Mouse (Mus musculus): ENCODE results near the gene Msi2.

Gene Msi2

DNA sequence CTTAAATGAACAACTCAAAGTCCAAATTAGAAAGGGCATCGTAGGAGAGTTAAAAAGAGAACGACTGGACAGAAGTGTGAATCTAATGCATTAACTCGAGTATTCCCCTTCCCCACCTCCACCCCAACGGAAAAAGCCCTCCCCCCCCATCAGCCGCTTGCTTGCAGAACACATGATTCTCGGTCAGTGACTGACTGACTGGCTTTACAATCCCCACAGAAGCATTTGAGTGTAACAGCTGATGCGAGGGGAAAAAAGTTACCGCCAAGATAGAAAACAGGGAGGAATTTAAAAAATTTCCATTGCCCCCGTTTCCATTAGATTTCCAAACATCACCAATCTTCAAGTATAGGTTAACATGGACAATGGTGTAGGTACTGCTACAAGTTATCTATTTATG is 4.8 kb downstream of the Msi2 start:
- no peak for DNase-seq (ENCODE audit: low spot score)

DNA sequence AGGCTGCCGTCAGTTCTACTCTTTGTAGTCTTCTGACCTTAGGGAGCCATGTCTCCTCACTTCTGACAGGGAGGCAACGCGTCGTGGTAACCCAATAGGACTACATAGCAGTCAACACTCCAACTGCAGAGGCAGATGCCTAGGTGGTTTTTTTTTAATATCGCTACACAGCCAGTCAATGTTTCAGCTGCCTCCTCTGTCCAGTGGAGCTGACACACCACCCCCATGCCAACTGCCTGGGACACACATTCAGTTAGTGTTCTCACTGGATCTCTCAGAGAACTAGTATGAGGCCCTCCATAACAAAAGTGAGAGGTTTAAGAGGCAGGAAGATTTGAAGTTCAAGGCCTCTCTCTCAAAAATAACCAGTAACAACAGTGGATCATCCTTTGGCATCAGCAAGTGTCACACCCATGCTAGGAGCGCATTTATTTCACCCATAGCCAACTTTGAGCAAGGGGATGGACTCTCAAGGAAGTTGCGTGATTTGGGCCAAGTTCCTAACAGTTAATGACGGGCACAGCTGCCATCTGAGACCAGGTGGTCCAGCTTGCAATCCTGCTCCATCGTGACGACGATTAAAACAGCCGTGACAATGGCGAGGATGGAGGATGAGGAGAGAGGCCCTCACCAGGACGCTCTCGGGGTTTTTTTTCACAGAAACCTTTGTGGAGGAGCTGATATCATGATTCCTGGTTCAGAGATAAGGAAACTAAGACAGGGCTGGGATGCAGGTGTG is 8.3 kb downstream of the Msi2 start:
- no peak for DNase-seq (ENCODE audit: low spot score)

DNA sequence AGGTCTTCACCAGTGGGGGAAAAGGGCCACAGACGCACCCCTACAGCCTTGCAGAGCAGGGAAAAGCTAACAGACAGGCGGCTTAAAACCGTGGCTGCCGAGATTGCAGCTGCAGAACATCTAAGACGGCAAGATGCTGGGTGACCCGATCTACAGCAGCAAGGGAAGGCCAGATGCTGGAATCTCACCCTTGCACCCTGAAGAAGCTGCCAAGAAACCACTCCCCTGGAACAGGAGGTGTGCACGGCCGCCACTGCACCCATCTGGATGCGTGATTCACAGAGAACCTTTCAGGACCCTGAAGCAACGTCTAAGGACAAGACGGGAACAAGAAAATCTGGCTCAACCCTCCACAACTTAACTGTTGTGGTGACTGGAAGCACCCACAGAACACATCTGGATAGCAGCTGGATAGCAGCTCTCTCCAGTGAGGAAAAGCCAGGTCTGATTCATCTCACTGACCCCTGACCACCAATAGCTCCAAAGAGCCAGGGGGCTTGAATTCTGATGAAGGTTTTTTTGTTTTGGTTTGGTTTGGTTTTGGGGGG is 11.0 kb downstream of the Msi2 start:
- no peak for DNase-seq (ENCODE audit: low spot score)

DNA sequence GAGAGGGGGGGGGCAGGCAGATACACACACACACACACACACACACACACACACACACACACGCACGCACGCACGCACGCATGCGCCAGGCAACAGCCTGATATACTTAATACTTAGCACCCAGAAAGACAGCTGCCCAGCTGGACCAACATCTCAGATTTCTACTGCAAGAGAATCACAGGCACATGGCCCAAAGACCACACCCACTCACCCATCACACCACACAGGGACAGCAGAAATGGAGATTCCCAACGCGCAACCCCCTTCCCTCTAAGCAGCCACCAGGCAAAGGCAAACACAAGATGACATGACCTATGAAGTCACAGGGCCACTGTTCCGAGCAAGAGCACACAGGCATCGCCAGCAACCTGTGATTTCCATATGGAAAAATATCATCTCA is 13.6 kb downstream of the Msi2 start:
- peak; percentile 59 for DNase-seq (ENCODE audit: low spot score)

DNA sequence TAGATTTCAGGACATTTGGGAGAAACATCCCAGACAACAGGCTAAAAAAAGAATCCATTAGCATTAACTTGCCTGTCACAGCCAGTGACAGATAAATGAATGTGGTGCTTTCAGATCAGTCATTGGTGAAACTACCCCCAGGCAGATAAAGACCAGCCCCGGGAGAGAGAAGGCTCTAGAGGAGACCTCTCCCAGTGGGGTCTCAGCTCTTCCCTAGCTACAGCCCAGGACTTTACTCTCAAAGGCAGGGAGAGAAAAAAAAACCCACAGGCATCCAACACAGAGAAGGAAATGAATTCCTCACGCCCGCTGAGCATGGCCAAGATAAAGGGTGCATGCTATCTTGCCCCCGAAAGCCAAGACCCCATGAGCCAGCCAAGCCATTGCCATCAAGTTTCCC is 15.1 kb downstream of the Msi2 start:
- peak; percentile 68 for DNase-seq (ENCODE audit: low spot score)

DNA sequence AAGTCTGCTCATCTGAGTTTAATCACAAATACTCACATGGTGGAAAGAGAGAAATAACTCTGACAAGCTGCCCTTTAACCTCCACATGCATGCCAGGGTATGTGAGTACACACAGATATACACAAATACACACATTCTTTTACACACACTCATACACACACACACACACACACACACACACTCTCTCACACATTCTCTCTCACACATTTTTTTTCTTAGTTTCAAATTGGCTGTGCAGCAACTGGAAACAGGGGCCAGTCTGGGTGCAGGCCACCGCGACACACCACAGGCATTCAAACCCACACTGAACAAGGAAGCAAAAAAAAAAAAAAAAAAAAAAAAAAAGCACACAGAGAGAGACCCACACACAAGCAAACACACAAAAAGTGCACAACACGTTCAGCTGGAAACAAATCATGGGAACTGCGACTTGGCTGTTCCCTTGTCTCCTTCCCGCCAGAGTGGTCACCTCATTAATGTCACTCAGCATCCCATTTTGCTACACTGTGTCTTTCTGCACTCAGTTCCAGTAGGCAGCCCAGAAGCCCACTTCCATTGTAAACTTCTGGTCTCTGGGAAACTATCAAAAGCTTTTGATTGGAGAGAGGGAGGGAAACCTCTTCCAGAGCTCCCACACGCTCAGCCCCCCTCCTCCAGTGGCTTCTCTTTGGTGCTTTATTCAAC is 16.2 kb downstream of the Msi2 start:
- DNase-seq (ENCODE audit: low spot score): peak; percentile 80

DNA sequence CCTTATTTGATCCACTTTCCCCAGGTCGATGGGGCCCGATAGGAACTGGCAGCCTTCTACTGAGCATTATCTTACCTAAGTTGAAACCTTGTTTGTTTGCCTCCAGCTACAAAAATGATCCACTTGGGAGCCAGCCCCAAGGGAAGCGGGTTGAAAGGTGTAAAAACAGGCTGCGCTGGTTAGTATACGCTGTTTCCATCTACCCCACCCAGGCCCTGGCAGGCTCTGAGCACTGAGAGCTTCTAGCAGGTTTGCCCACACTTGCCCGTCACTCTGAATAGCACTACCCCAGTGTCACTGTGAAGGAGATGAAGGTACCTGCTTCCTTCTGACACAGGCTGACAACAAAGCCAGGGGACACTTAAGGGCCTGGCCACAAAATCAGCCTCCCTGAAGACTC is 17.3 kb downstream of the Msi2 start:
- DNase-seq (ENCODE audit: low spot score): no peak

DNA sequence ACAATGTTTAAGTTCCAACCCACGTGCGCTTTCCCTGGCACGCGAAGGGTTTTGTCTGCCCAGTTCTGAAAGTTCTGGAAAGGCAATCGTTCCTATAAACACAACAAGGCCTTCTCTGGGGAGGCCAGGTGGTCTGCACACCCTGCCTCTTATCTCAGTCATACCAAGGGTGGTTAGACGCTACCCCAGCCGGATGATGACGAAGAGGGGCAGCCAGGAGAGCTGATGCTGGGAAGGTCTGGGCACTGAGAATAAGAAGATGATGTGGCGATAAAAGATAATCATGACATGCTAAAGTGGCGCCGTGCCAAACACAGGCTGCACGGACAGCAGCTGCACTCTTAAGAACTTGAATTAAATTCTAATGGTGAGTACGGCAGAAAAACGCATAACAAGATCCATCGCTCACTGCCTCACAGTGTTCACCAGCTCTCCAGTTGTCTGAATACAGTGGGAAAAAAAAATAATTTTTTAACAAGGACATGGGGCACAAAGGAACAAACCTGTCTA is 18.1 kb downstream of the Msi2 start:
- no peak for DNase-seq (ENCODE audit: low spot score)

DNA sequence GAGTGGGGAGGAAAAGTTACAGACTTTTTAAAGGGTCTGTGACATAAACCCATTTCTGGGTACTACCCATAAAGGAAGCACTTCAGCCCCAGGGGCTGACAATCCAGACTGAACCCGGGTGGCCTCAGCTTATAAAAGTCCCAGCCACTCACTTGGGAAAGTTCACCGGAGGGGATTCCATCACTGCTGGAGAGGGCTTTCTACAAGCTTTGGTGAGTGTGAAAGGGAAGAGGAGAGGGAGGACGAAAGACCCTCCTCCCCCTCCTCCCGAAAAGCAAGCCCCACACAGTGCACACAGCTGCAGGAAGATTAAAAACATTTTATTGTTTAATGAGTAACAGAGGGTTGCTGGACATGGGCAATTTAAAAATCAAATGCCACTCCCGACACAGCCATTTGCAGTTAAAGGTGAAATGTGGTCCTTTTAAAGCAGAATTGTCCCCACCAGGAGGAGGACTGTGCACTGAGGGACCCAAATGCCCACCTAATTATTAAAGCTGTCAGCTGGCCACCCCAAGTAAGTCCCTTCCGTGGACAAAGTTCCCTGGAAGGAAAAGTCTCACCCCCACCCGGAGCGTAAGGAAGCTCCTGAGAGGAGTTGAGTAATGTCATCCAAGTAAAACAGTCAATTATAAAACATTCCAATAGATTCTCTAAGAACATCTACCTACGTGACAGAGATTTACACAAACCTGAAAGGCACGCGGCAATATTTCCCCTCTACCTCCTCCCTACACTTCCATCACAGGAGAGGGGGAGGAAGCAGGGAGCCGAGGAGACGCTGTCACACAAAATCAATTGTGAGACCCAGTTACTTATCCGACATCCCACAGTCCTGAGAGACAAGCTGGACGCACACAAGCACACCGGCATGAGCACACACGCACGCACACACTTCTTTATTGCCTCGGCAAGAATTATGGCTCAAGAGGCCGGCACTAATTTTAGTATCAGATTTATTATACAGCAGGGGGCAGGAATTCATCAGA is 24.1 kb downstream of the Msi2 start:
- peak; percentile 66 for DNase-seq (ENCODE audit: low spot score)

DNA sequence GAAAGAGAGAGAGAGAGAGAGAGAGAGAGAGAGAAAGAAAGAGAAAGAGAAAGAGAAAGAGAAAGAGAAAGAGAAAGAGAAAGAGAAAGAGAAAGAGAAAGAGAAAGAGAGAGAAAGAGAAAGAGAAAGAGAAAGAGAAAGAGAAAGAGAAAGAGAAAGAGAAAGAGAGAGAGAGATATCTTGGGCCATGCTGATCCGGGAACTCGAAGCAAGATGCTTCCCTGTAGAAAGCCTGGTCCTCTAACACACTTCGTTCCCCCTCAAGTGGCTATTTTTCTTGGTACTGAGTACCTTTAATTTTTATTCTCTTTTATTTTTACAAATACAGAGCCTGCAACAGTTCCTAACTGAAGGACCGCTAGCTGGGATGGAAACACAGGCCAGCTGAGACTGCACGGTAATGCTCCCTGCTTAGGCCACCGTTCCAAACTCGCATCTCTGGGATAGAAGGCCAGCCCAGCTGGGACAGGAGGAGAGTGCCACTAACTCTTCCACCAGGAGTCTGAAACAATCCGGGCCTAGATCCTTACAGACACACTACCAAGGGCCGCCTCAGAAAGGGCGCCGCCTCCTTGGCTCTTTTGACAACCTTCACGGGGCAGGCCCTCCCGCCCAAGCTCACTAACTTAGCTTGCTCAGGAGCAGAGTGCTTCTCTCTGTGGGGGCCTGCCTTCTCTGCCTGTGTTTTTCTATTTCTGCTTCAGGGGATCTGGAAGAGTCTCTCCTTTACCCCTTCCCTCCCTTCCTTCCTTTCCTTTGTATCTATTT is 25.1 kb downstream of the Msi2 start:
- peak; percentile 68 for DNase-seq (ENCODE audit: low spot score)

DNA sequence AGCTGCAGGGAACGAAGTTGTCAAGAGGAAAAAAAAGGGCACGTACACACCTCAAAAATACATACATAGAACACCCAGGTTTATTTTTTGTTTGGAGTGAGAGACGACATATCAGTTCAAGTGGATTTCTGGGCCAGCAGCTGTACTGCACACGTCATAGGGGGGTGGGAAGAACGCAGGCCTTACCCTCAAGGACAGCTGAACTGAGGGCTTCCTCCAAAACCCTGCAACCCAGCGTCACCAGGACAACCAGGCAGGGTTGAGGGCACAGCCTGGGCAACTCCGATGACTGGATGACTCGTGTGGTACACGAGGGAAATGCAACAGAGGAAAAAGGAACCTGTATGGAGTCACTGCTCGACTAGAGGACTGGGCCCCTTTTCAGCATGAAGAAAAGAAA is 25.9 kb downstream of the Msi2 start:
- peak; percentile 58 for DNase-seq (ENCODE audit: low spot score)

DNA sequence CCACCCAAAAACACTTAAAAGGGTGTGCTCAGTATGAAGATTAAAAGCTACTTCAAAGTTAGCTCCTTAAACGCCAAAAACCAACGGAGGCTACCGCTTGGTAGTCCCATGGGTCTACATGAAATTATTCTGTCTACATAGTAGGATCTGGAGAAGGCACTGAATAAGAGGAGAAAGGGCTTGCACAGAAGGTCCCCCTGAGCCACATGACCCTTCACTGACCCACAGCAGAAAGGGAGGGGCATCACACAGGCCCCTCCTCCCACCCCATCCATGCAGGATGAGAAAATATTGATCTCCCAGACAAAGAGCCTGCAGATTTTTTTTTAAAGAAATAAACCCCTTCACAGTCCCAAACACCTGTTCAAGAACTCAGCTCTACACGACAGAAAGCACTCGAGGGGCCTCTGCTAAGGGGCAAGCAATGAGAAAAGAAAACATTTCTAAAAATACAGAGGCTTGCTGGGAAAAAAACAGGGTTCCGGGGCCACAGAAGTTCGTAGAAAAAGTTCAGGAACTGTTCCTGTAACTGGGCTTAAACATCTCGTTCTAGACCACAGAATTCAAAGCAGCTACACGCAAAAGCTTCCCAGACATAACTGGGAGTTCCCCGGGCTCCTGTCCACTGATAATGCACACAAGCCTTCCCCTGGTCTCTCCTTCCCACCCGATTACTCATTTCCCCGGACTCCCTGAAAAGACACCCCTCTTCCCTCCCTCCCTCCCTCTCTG is 27.6 kb downstream of the Msi2 start:
- DNase-seq (ENCODE audit: low spot score): peak; percentile 76

DNA sequence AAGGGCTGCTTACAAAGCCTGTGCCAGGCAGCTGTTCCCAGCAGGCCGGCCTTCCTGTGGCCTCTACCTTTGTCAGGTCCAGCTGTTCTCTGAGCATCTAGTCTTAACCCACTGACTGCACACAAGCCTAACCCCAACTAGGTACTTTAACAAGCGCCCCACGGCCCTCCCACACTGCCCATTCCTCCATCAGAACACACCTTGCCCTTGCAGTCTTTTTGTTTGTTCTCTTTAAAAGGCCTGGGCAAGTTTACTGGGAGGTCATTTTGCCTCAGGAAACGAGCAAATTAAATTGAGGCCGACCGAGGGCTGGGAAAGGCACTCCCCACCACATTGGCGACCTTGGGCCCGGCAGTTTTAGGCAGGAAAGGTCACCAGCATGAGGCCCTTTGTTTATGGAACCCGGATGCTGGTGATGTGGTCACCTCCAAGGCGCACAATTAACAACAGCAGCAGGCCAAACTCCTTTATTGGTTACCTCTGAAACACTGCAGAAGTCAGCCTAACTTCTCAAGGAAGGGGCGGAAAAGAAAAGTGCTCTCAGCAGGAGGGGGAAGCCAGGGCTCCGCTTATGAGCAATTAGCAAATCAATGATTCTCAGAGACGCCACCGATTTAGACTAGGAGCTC is 28.4 kb downstream of the Msi2 start:
- DNase-seq (ENCODE audit: low spot score): peak; percentile 71

DNA sequence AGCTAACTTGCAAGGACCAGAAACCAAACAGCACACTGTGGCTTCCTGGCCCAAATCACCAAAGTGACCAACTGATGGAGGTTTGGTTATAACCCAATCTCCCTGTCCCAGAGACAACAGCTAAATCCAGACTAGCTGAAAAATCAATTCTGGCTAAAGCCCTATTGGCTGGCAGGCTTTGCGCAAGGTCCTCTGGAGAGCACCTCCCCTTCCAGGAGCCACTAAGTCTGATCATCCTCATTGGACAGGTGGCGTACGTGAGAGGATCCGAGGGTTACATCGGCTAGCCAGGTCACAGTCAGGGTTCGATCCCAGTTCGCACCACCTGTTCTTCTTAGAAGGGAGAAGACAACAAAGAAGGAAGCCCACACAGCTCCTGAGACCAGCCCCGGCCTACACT is 29.7 kb downstream of the Msi2 start:
- DNase-seq (ENCODE audit: low spot score): no peak

DNA sequence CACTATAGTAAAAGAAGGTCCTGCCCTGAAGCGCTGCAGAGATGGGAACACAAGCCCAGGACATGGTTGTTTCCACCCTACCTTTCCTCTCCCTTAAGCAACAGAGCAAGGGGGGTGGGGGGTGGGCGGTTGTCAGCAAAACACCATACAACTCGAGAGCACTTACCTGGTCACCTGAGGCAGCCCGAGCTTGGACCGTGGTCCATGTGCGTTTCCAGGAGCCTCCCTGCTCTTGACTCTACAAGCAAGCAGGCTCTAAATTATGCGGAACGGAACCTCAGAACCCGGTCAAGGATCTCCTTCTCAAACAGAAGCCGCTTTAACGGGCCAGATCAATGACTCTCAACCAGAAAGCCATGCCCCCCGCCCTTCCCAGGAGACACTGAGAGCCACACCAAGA is 30.6 kb downstream of the Msi2 start:
- DNase-seq (ENCODE audit: low spot score): no peak

DNA sequence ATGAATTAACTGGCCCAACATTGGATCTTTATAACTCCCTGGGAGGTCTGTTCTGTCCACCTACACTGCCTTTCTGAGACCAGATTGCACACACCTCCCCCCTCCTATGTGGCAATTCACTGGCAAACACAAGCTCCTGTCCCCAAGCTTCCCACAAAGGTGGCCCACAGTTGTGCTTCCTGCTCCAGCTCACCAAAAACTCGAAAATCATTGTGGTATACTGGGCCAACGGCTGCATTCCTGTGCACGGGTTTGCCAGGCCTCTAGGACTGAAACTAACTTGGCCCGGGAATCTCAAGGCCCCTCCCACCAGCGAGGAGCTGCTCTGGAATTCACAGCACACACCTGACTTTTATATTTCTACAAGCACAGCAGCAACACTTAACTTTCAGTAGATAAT is 31.3 kb downstream of the Msi2 start:
- no peak for DNase-seq (ENCODE audit: low spot score)

DNA sequence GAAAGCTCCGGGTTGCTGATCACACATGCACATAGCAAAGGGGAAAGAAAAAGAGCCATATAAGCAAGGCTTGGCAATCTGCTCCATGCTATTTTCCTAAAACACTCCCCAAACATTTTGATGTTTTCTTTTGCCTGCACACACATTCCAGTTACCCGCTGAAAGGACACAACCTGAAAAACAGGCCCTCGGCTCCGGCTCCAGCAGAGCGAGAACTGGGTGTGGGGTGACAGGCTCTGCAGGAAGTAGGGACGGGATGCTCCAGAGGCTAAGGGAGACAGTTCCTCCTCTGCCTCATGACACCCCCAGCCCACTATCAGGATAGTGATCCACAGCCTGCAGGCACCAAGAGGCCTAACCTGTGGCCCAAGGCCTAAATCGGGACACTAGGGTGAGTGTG is 32.3 kb downstream of the Msi2 start:
- DNase-seq (ENCODE audit: low spot score): no peak

DNA sequence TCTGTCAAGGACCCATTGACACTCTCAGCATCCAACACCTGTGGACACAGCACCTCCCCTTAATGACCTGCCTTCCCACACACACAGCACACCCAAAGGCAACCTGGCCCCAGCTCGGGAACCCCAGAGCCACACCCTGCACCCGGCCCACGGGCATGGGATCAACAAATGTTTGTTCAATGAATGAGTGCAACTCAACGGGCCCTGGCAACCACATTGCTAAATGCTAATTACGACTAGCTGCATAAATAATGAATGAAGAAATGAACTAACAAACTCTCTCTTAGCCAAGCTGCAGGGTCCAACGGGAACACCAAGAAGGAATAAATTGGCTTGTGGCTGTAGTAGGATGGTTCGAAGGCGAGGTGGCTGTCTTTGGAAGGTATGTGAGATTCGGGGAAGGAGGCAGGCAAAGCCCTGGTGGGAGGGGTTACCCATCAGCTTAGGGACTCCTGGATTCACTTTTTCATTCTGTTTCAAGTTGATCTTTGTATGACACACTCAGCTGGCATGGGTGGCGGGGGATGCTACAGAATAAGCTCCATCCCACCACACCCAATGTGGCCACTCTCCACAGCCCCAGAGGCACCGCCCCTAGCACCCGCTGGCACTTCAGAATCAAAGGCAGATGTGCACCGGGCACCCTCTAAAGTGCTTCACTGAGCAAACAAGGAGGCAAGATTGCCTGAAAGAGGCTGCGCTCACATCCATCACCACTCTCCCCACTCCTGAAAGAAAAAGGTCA is 35.1 kb downstream of the Msi2 start:
- no peak for DNase-seq (ENCODE audit: low spot score)

DNA sequence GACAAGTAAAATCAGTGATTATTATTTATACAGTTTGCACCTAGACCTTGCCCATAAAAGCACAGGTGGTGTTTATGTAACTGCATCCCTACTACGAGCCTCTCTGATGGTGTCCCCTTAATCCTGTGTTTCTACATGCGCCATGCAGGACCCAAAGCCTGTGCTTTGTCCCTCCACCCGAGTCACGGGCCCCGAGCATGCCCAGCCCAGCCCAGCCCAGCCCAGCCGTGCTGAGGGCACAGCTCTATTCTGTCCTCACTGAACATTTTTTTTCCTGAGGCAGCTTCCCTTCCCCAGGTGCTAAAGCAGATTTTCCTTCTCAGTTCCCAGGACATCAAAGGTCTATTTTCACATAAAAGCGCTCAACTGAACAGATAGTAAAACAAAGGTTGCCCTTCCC is 41.0 kb downstream of the Msi2 start:
- no peak for DNase-seq (ENCODE audit: low spot score)

DNA sequence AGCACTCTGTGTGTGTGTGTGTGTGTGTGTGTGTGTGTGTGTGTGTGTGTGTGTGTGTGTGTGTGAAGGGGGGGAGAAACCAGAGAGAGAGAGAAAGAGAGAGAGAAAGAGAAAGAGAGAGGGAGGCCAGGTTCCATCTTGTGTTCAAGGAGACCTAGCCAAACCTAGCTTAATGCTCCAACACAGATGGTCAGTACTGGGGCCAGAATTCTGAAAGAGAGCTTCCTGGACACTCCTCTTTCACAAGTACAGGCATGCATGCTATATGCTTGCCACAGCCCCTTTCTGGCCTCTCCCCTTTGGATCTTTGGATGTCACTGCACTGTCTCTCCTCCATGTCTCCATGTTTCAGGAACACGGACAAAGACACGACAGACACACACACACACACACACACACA is 41.7 kb downstream of the Msi2 start:
- DNase-seq (ENCODE audit: low spot score): no peak

All from embryo, embryonic 10.5 days (tissue).